Mouse (Mus musculus) central nervous system, embryonic 14 days (tissue): Measurements from ENCODE around the gene Ttc27. TPM values are rescaled to one million over a fixed set of nuclear protein-coding genes. Genes with fewer than 3 reads are reported as not detected.

ENCODE experiments used
- polyA plus RNA-seq: library from polyadenylated mRNA; depleted of rRNA; stranded (reverse); fragments of >200 nt; gene quantifications from 2 replicates; pipeline ENCODE4 v1.2.3, GENCODE M21; 2012; rRNA removed

Gene Ttc27
- polyA plus RNA-seq: 14.8 and 16.2 TPM in 2 replicates

DNA sequence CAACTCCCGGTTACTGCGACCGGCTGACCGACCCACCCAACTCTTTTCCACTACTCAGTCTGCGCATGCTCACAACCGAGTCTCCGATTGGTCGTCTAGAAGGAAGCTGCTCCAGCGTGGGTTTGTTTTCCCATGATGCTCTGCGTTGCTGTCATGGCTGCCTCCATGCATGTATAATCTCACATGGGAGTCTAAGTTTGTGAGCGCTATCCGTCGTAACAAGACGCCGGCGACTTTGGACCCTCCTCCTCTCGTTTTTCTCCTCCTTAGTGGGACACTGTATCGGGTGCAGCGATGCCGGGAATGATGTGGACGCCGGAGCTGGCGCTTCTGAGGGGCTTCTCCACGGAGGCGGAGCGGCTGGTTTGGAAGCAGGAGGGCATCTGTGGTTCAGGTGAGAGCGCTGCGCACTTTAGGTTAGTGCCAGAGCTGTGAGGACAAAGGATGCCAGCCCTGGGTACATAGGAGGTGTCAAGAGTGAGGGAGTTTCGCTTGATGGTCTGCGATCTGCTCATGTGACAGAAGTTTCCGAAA, at the start of gene Ttc27:
Gene Ttc27 (plus strand): TSS at position 115 of the 534 bp plus-strand sequence.

Other genes starting within 250 kb of the Ttc27 start
- gene Yipf4, start 228.2 kb upstream of the Ttc27 start, polyA plus RNA-seq: 26.4 and 28.9 TPM in 2 replicates
- 92.3 and 96.5 TPM in 2 replicates for gene Birc6, start 189.4 kb upstream of the Ttc27 start, polyA plus RNA-seq